Mouse (Mus musculus): ENCODE results near the gene Gm4952.
"Not testable (repeated sequence)": the region's sequence is repeated elsewhere in the genome, so short reads cannot be mapped to it uniquely, and the experiment has no call there.

DNA sequence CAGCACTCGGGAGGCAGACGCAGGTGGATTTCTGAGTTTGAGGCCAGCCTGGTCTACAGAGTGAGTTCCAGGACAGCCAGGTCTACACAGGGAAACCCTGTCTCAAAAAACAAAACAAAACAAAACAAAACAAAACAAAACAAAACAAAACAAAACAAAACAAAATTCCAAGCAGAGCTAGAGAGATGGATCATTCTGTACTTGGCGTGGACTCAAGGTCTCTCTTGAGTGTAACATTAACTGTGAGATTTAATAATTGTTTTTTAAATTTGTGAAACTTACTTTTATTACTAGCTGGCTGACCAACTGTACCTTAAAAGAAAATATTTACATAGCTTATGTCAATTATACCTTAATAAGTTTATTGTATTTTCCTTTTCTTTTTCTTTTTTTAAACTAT lies 68.8 kb downstream of the Gm4952 start:
- TF ChIP-seq REST (IDR thresholded peaks at IDR 0.05; ENCODE audit: insufficient read depth, insufficient read length); MYOG (IDR thresholded peaks at IDR 0.05; ENCODE audit: control insufficient read depth in 1 of 3, insufficient read depth in 1 of 3, insufficient read length in 2 of 3, low read depth in 2 of 3); MAX (IDR thresholded peaks at IDR 0.05; ENCODE audit: low read depth); POLR2AphosphoS2 (IDR thresholded peaks at IDR 0.05; ENCODE audit: insufficient read length, low read depth); POLR2A (IDR thresholded peaks at IDR 0.05; ENCODE audit: insufficient read length, low read depth); E2F4 (IDR thresholded peaks at IDR 0.05; ENCODE audit: insufficient read depth); USF1 (IDR thresholded peaks at IDR 0.05; ENCODE audit: low read depth); CEBPB (IDR thresholded peaks at IDR 0.05; ENCODE audit: insufficient read depth, poor library complexity, severe bottlenecking); TCF12 (IDR thresholded peaks at IDR 0.05; ENCODE audit: insufficient read depth, poor library complexity, severe bottlenecking); MYOD1 (IDR thresholded peaks at IDR 0.05; ENCODE audit: control insufficient read depth in 1 of 3, insufficient read length in 2 of 3, low read depth in 2 of 3); TCF3 (IDR thresholded peaks at IDR 0.05; ENCODE audit: insufficient read length, low read depth): not testable (repeated sequence)

All from myocyte (in vitro differentiated cells).